Mouse (Mus musculus): ENCODE data around the gene Slc30a3. TPM values are rescaled to one million over a fixed set of nuclear protein-coding genes. Genes with fewer than 3 reads are reported as not detected.
"Not testable (repeated sequence)": the region's sequence is repeated elsewhere in the genome, so short reads cannot be mapped to it uniquely, and the experiment has no call there.

Slc30a3 gene
- total RNA-seq, 1 experiment from 2014 or later: not detected

- ATAC-seq (replicated peaks; ENCODE audit: insufficient number of reproducible peaks, low FRiP score, low TSS enrichment, poor library complexity, severe bottlenecking): no peak
Observed at GRCm38 (mm10) chr5:31055216-31056140, 52.6 kb downstream of the Slc30a3 start.

GRCm38 (mm10) chr5:31054261-31055215 lies 53.5 kb downstream of the Slc30a3 start, which contains the start of gene Cad:
Gene Cad, plus strand, starts transcription at chr5:31054780.
- ATAC-seq (replicated peaks; ENCODE audit: insufficient number of reproducible peaks, low FRiP score, low TSS enrichment, poor library complexity, severe bottlenecking): peak; percentile 77

GRCm38 (mm10) chr5:31053728-31054127 lies 54.3 kb downstream of the Slc30a3 start:
- ATAC-seq (replicated peaks; ENCODE audit: insufficient number of reproducible peaks, low FRiP score, low TSS enrichment, poor library complexity, severe bottlenecking): not testable (repeated sequence)

- no peak for ATAC-seq (replicated peaks; ENCODE audit: insufficient number of reproducible peaks, low FRiP score, low TSS enrichment, poor library complexity, severe bottlenecking)
Observed at GRCm38 (mm10) chr5:31050427-31050826, 57.6 kb downstream of the Slc30a3 start.

- peak; percentile 32; the same call in 1 of the 2 replicates for ATAC-seq (replicated peaks; ENCODE audit: insufficient number of reproducible peaks, low FRiP score, low TSS enrichment, poor library complexity, severe bottlenecking)
Observed at GRCm38 (mm10) chr5:31048763-31049641, 59.0 kb downstream of the Slc30a3 start, which contains the start of gene Slc5a6. Gene Slc5a6, minus strand, starts transcription at chr5:31048924.

GRCm38 (mm10) chr5:31047848-31048762 lies 59.9 kb downstream of the Slc30a3 start, which contains the start of gene Atraid:
Gene Atraid, plus strand, starts transcription at chr5:31048312.
- peak; percentile 85 for ATAC-seq (replicated peaks; ENCODE audit: insufficient number of reproducible peaks, low FRiP score, low TSS enrichment, poor library complexity, severe bottlenecking)

- ATAC-seq (replicated peaks; ENCODE audit: insufficient number of reproducible peaks, low FRiP score, low TSS enrichment, poor library complexity, severe bottlenecking): no peak
Observed at GRCm38 (mm10) chr5:31047074-31047473, 61.0 kb downstream of the Slc30a3 start.

GRCm38 (mm10) chr5:31046416-31046815 lies 61.6 kb downstream of the Slc30a3 start:
- ATAC-seq (replicated peaks; ENCODE audit: insufficient number of reproducible peaks, low FRiP score, low TSS enrichment, poor library complexity, severe bottlenecking): no peak

GRCm38 (mm10) chr5:31038171-31038845 lies 69.7 kb downstream of the Slc30a3 start:
- ATAC-seq (replicated peaks; ENCODE audit: insufficient number of reproducible peaks, low FRiP score, low TSS enrichment, poor library complexity, severe bottlenecking): no peak

- not testable (repeated sequence) for ATAC-seq (replicated peaks; ENCODE audit: insufficient number of reproducible peaks, low FRiP score, low TSS enrichment, poor library complexity, severe bottlenecking)
Observed at GRCm38 (mm10) chr5:31036556-31036955, 71.5 kb downstream of the Slc30a3 start.

Other genes starting within 250 kb of the Slc30a3 start
- 10.4 to 21.4 TPM (median 10.8 TPM) in 3 replicates for gene Tmem214, start 240.2 kb downstream of the Slc30a3 start, total RNA-seq (2017)
- 3.8 to 7.1 TPM (median 4.3 TPM) in 3 replicates for gene Agbl5, start 219.5 kb downstream of the Slc30a3 start, total RNA-seq (2017)
- 129 to 177 TPM (median 134 TPM) in 3 replicates for gene Ost4, start 200.4 kb downstream of the Slc30a3 start, total RNA-seq (2017)
- 15.1 to 25.3 TPM (median 22.0 TPM) in 3 replicates for gene Emilin1, start 194.8 kb downstream of the Slc30a3 start, total RNA-seq (2017)
- 26.4 to 32.2 TPM (median 29.8 TPM) in 3 replicates for gene Khk, start 186.8 kb downstream of the Slc30a3 start, total RNA-seq (2017)
- gene Cgref1, start 162.6 kb downstream of the Slc30a3 start, total RNA-seq (2017): not detected in 3 replicates
- 117 to 146 TPM (median 144 TPM) in 3 replicates for gene Preb, start 147.9 kb downstream of the Slc30a3 start, total RNA-seq (2017)
- gene Tcf23, start 139.6 kb downstream of the Slc30a3 start, total RNA-seq (2017): 0.10 TPM in 1 of 3 replicates, not detected in the others
- 44.7 to 61.4 TPM (median 49.9 TPM) in 3 replicates for gene Atraid, start 59.9 kb downstream of the Slc30a3 start, total RNA-seq (2017)
- 0.38 to 3.7 TPM (median 3.0 TPM) in 3 replicates for gene Slc5a6, start 59.3 kb downstream of the Slc30a3 start, total RNA-seq (2017)
- gene Cad, start 53.5 kb downstream of the Slc30a3 start, total RNA-seq (2017): 4.8 to 18.4 TPM (median 9.6 TPM) in 3 replicates
- not detected in 3 replicates for gene Dnajc5g, start 2.0 kb downstream of the Slc30a3 start, total RNA-seq (2017)
- not detected in 3 replicates for gene Trim54, start 8.5 kb upstream of the Slc30a3 start, total RNA-seq (2017)
- gene Ucn, start 30.6 kb upstream of the Slc30a3 start, total RNA-seq (2017): not detected in 3 replicates
- 22.5 to 37.8 TPM (median 35.8 TPM) in 3 replicates for gene Mpv17, start 46.0 kb upstream of the Slc30a3 start, total RNA-seq (2017)
- 1.4 to 2.5 TPM (median 2.2 TPM) in 3 replicates for gene Gm29609, start 71.7 kb upstream of the Slc30a3 start, total RNA-seq (2017)
- 42.4 to 80.2 TPM (median 50.2 TPM) in 3 replicates for gene Gtf3c2, start 71.9 kb upstream of the Slc30a3 start, total RNA-seq (2017)
- gene Snx17, start 85.0 kb upstream of the Slc30a3 start, total RNA-seq (2017): 59.3 to 91.8 TPM (median 80.9 TPM) in 3 replicates
- 12.1 to 24.5 TPM (median 22.7 TPM) in 3 replicates for gene Eif2b4, start 85.2 kb upstream of the Slc30a3 start, total RNA-seq (2017)
- 13.8 to 18.5 TPM (median 16.0 TPM) in 3 replicates for gene Zfp513, start 94.1 kb upstream of the Slc30a3 start, total RNA-seq (2017)
- 124 to 184 TPM (median 154 TPM) in 3 replicates for gene Ppm1g, start 112.5 kb upstream of the Slc30a3 start, total RNA-seq (2017)
- 322 to 390 TPM (median 323 TPM) in 3 replicates for gene Nrbp1, start 132.6 kb upstream of the Slc30a3 start, total RNA-seq (2017)
- not detected in 3 replicates for gene Gm9970, start 133.0 kb upstream of the Slc30a3 start, total RNA-seq (2017)
- 2.5 to 14.9 TPM (median 12.9 TPM) in 3 replicates for gene Krtcap3, start 143.5 kb upstream of the Slc30a3 start, total RNA-seq (2017)
- gene Ift172, start 182.9 kb upstream of the Slc30a3 start, total RNA-seq (2017): 18.6 to 39.4 TPM (median 21.2 TPM) in 3 replicates
- gene Fndc4, start 187.8 kb upstream of the Slc30a3 start, total RNA-seq (2017): 2.0 to 10.6 TPM (median 2.2 TPM) in 3 replicates
- gene Gckr, start 189.2 kb upstream of the Slc30a3 start, total RNA-seq (2017): not detected in 3 replicates

Data from monocyte, adult 5-6 weeks (primary cell).